Mouse (Mus musculus): ENCODE measurements around the gene Max.
A peak's percentile ranks its signal among the peaks of the same experiment; 100 is the strongest.

Gene Max

DNA sequence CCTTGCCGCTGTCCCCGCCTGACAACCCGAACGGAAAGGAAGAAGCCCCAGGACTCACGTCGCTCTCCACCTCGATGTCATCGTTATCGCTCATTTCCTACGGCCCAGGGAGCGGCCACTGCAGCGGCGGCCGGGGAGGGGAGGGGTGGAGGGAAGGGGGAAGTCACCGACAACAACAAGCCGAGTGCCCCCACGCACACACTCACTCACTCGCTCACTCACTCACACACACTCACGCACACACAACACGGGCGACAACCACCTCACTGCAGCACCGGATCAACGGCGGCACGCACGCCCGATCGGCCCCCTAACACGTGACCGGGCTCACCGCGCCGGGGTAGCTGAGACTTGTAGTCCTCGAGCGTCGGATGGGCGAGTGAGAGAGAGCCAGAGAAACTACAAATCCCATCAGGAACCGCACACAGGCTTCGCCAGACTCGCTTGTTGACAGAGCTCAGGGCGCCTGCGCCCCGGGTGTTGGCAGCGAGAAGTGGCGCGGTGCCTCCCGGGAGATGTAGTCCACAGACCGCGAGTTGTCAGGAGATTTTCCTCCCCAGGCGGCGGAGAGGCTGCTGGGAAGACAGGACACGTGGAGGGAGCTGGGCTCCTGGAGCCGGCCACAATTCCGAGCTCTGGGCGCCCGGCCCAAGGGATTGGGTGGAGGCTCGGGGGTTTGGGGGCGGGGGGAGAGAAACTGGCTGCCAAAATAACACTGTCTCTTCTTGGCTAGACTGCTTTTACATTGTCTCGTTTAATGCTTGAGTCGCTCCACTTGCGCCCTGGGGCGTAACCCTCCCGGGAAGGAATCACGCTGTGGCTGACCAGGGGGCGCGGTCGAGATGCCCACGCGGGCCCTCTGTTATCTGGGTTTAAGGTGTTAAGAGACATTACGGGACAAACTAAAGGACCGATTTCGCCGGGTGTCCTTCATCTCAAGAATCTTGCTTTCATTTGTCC, at the start of gene Max:
TSS of gene Max (minus strand) at position 270 of the 960 bp plus-strand sequence.
- DNase-seq (ENCODE audit: low spot score), result peak; percentile 99

DNA sequence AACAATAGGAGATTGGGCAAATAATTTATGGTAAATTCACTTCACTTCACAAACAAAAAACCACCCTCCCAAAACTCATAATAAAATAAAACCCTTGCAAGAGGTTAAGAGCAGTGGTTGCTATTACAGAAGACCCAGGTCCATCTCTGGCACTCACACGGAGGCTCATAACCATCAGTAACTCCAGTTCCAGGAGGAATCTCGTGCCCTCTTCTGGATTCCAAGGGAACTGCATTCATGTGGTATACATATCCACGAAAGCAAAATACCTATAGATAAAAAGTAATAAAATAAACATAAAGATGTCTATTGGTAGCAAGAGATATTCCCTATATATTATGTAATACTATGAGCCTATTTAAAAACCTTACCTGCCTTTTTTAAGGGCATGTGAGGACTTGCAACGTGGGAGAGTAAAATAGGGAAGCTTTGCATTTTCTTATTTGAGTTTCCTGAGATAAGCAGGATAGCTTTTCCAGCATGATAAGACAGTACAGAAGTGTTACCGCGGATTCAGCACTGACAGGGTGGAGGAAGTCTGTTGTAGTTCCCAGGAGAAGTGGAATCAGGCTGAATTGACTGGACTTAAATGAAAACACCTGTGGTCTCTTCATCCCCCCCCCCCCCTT, 49.2 kb upstream of the Max start:
- DNase-seq (ENCODE audit: low spot score), result peak; percentile 24

- DNase-seq (ENCODE audit: low spot score), result no peak
These were observed 47.4 kb upstream of the Max start for GRCm38 (mm10) chr12:77009202-77010030.

DNA sequence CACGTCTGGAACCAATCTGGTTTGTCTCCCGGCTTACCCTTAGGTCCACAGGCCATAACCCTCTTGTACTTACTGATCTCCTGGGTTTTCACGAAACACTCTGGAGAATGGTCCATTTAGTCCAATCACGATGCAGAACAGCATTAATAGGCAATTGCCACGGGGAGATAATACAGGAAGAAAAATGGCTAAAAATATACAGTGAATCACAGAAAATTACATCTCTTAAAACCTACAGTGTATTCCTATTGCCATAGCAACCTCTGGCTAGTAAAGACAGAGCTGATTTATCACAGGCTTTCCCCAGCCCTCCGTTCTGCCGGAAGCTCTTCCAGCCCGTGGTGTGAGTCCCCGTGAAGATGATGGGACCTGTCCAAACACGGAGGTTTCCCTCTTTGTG, 42.9 kb upstream of the Max start:
- no peak for DNase-seq (ENCODE audit: low spot score)

GRCm38 (mm10) chr12:77002551-77003228, 40.7 kb upstream of the Max start:
- DNase-seq (ENCODE audit: low spot score), result no peak

DNA sequence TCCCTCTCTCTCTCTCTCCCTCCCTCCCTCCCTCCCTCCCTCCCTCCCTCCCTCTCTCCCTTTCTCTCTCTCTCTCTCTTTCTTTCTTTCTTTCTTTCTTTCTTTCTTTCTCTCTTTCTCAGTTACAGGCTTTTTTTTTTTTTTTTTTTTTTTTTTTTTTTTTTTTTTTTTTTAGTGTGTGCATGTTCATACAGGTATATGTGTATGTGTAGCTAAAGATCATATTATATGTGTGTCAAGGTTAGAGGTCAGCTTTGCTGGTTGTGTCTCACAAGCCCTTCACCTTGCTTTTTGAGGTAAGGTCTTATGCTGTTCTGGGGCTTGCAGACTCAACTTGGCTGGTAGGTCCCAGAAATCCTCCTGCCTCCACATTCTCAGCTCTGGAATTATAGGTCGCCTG, 39.3 kb upstream of the Max start:
- DNase-seq (ENCODE audit: low spot score), result no peak

DNA sequence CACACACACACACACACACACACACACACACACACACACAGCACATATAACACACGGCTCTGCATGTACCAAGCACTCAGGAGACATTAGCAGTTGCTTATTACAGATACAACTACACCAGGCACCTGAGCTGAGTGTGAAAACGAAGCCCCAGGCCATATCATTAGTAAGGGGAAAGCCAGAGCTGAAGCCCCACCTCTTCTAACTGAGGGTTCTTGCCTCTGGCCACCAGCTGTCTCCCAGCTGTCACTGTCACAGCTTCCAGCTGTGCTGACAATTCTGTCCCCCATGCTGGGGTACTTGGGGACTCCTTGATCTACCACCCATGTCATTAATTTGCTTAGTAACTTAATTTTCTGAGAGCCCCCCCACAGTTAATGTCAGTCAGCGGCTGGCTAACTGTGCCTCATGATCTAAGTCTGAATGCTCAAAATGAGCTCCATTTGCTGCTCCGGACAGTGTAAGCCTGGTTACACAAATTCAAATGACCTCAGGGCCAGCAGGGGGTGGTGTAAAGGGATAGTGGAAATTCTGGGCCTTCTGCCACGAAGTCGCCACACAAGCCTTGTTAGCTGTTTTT, 38.8 kb upstream of the Max start:
- DNase-seq (ENCODE audit: low spot score), result peak; percentile 56

- DNase-seq (ENCODE audit: low spot score), result peak; percentile 74
These were observed 38.2 kb upstream of the Max start for GRCm38 (mm10) chr12:77000096-77000704.

DNA sequence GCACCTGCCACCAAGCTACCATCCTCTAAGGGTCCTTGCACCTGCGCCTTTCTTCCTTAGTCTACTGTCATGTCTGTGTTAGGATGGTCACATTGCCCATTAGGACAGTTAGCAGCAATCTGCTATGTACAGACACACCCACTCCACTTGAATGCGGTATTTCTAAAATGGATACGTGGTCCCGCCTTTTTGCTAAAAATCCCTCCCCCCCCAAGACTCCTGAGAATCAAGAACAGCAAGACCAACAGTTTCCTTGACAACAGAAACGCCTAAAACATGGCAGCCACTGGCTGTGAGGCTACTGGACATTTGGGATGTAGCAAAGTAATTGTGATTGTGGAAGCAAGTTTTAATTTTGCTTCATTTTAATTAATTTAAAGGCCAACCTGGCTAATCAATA, 32.8 kb upstream of the Max start:
- DNase-seq (ENCODE audit: low spot score), result no peak

GRCm38 (mm10) chr12:76992891-76993529, 31.0 kb upstream of the Max start:
- no peak for DNase-seq (ENCODE audit: low spot score)

- DNase-seq (ENCODE audit: low spot score), result no peak
These were observed 20.9 kb upstream of the Max start for GRCm38 (mm10) chr12:76982818-76983471.

- no peak for DNase-seq (ENCODE audit: low spot score)
These were observed 17.5 kb upstream of the Max start for GRCm38 (mm10) chr12:76979530-76979929.

- peak; percentile 29 for DNase-seq (ENCODE audit: low spot score)
These were observed 10.7 kb upstream of the Max start for GRCm38 (mm10) chr12:76972669-76973068.

DNA sequence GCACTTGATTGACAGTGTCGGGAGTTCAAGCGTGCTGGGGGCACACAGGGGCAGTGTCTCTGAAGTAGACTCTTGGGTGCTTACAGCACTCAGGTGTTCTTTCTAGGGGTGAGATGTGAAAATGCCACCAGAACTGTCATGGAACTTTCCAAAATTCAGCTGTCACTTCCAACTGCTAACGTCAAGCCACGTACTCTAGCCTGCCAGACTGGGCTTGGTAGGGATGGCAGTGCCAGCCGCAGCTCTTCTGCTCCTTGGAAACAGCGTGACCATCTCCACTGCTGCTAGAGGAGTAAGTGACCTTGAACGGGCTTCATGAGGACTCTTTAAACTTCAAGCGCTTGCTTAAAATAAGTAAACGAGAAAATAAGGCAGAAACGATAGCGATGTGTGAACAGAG, 10.2 kb upstream of the Max start:
- peak; percentile 39 for DNase-seq (ENCODE audit: low spot score)

DNA sequence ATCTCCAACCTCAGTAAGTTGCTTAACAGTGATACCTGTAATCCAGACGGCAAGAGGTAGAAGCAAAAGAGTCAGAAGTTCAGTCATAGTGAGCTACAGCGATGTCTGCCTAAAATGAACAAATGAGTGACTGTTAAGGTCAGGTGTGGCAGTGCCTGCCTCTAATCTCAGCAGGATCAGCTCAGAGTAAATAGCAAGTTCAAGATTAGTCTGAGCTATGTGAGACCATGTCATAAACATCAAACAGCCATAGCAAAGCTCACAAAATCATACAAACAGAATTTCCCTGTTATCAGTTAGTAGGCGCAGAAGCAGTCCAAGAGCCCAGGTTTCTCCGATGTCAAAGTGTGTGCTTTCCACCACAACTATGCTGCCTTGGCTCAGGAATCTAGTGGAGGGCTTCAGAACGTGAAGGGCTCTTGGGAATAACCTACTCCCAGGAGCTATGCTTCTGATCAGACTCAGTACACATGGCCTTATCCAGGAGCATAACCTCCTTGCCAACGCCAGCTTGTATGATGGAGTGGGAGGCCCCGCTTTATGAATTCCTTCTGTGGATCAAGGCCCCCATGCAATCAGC, 9.7 kb upstream of the Max start:
- DNase-seq (ENCODE audit: low spot score), result peak; percentile 68

GRCm38 (mm10) chr12:76965876-76966275, 3.9 kb upstream of the Max start:
- peak; percentile 18 for DNase-seq (ENCODE audit: low spot score)

DNA sequence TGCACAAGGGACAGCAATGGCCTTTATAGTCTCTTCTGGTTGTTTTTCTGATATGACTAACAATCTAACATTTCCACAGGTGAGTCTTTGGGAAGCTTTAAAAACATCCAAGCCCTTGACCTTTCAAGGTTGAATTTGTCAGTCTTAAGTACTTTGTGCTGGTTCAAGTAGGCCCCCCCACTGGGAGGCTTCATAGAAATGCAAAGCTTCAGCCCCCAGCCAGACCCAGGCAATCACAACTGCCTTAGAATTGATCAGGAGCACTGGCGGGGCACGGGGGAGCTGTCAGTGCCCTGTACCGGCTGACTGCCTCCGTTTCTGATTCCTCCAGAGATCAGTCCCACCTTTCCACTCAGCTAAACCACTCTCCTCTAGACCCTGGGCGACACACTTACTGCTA, 3.1 kb upstream of the Max start:
- DNase-seq (ENCODE audit: low spot score), result no peak

- DNase-seq (ENCODE audit: low spot score), result no peak
These were observed 709 bp downstream of the Max start for GRCm38 (mm10) chr12:76961052-76961931.

DNA sequence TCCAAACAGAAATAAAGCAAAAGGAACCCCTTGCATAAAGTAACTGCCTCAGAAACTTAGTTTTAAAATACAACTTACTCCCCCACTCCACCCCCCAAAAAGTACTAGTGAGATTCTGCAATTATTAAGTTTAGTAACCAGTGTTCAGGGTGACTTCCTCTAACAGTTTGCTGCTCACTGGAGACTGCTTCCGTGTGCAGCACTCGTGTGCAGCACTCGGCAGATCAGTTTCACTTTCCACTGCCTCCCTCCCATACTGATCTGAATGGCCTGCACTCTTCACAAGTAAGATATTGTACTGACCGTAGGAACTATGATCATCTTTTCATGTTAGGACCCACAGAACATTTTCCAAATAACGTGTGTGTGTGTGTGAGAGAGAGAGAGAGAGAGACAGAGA, 4.3 kb downstream of the Max start:
- peak; percentile 62 for DNase-seq (ENCODE audit: low spot score)
